Mouse (Mus musculus): ENCODE data around the gene N4bp1. TPM values are rescaled to one million over a fixed set of nuclear protein-coding genes. Genes with fewer than 3 reads are reported as not detected.
A peak's percentile ranks its signal among the peaks of the same experiment; 100 is the strongest.

The N4bp1 gene
- polyA plus RNA-seq, 1 experiment from 2014 or later, result 13.2 TPM

DNA sequence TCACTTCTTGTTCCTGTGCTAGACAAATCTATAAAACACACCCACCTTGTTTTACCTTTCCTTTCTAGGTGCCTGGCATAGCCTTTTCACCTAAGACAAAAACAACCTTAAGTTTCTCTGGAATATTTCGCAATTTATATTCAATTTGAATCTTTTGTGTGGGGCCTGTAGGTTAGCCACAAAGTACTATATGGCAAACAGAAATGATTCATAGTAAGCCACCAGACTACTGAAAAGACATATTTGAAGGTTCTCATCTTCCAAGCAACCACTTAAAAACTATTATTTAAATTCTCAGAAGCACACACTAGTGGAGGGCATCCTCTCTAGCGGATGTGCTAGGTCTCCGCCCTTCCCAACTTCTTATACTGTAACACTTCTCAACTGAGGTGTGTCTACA, 32.6 kb downstream of the N4bp1 start:
- H3K27me3 ChIP-seq, result no peaks in the 10 kb centered on the region
- peak overlapping the region; percentile 11; the same call in 1 of the 2 replicates for H3K27ac ChIP-seq (replicated peaks)
- ATAC-seq (ENCODE audit: low FRiP score, low read depth), result no peak
- no peak overlapping the region for H3K4me3 ChIP-seq
- WGBS, result 99% methylated on average over 3 of the region's 3 CpGs
- H3K9ac ChIP-seq (replicated peaks), result no peak overlapping the region
- no peaks in the 10 kb centered on the region for H3K9me3 ChIP-seq
- peaks cover 8% of the 10 kb centered on the region for H3K36me3 ChIP-seq
- no peak overlapping the region for H3K4me2 ChIP-seq (replicated peaks)
- peaks cover 29% of the 10 kb centered on the region for H3K4me1 ChIP-seq

DNA sequence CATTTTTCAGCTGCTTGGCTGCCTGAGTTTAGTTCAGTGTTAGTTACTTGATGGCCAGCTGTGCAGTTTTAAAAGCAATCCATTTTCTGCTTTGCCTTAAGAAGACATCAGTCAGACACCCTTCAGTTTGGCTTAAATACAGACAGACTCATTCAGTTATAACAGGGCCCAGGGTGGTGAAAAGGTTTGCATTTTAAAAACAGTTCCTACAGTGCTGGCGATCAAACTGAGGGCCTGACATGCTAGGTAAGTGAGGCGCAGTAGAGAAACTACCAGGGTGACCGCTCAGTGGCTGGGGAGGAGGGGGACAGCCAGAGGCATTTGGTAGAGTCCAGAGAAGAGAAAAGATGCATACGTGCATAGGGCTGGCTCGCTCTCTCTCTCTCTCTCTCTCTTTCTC, 36.2 kb downstream of the N4bp1 start:
- Histone ChIP-seq H3K9ac (replicated peaks) (no peak overlapping the region), H3K4me1 (peaks cover 14% of the 10 kb centered on the region), H3K27me3 (no peaks in the 10 kb centered on the region), H3K27ac (replicated peaks) (no peak overlapping the region), H3K4me3 (no peak overlapping the region), H3K9me3 (no peaks in the 10 kb centered on the region), H3K4me2 (replicated peaks) (no peak overlapping the region), H3K36me3 (peaks cover 40% of the 10 kb centered on the region)
- 89% methylated on average over 5 of the region's 5 CpGs for WGBS
- ATAC-seq (ENCODE audit: low FRiP score, low read depth), result no peak

DNA sequence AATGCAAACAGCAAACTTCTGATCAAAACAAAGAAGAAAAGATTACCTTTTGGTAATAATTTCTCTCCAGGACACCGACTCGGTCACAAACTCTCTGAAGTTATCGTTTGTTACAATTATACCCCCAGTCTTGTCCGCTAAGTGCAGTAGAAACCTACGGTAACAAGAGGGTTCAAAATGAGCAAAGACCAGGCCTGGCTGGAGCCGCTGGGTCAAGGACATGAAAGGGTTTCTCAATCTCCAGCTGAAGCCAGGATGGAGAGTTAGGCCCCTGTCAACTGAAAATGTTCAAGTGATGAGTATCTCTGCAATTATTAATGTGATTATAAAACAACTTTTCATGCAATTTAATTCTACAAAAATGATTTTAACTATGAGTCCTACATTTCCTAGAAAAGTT, 36.7 kb downstream of the N4bp1 start:
- Histone ChIP-seq H3K27ac (replicated peaks) (no peak overlapping the region), H3K9ac (replicated peaks) (no peak overlapping the region), H3K4me2 (replicated peaks) (no peak overlapping the region), H3K4me1 (peaks cover 14% of the 10 kb centered on the region), H3K9me3 (no peaks in the 10 kb centered on the region), H3K36me3 (peaks cover 44% of the 10 kb centered on the region), H3K4me3 (no peak overlapping the region), H3K27me3 (no peaks in the 10 kb centered on the region)
- WGBS, result 88% methylated on average over 6 of the region's 6 CpGs
- ATAC-seq (ENCODE audit: low FRiP score, low read depth), result no peak

DNA sequence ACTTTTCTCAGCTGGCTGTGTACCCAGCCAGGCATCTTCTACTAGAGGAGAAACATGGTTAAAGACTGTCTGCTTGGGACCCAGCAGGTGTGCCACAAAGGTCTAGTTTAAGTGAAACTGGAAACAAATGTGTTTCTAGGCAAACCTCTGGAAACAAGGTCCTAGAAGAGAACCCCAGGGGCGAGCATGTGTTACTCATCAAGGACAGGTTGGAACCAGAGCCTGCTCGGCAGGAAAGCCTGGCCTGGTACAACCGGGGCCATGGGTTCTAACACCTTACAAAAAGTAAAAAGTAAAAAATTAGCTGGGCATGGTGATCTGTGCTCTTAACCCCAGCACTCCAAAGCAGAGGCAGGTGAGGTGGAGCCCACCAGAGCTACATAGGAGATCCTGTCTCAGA, 38.0 kb downstream of the N4bp1 start:
- H3K4me1 ChIP-seq, result peaks cover 4% of the 10 kb centered on the region
- no peak overlapping the region for H3K4me3 ChIP-seq
- no peak overlapping the region for H3K4me2 ChIP-seq (replicated peaks)
- WGBS, result 94% methylated on average over 3 of the region's 3 CpGs
- no peaks in the 10 kb centered on the region for H3K27me3 ChIP-seq
- H3K36me3 ChIP-seq, result peaks cover 55% of the 10 kb centered on the region
- H3K9ac ChIP-seq (replicated peaks), result no peak overlapping the region
- H3K27ac ChIP-seq (replicated peaks), result no peak overlapping the region
- ATAC-seq (ENCODE audit: low FRiP score, low read depth), result no peak
- no peaks in the 10 kb centered on the region for H3K9me3 ChIP-seq

DNA sequence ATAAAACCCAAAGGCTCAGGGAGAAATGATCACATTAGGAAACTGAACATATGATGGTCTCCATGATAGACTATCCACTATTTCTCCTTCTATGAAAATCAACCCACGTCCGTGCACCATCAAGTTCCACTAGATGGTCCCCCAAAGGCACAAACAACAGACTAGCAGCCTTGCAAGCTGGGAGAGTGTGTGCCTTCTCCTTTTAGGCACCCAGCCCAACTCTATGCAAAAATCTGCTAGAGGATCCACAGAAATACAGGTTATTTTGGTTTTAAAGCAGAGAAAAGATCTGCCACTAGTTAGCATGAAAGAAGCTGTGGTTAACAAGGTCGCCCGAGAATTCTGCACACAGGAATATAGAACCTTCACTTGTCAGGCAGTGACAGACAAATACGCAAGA, 39.2 kb downstream of the N4bp1 start:
- no peak overlapping the region for H3K27ac ChIP-seq (replicated peaks)
- no peak overlapping the region for H3K4me2 ChIP-seq (replicated peaks)
- WGBS, result 91% methylated on average over 5 of the region's 5 CpGs

DNA sequence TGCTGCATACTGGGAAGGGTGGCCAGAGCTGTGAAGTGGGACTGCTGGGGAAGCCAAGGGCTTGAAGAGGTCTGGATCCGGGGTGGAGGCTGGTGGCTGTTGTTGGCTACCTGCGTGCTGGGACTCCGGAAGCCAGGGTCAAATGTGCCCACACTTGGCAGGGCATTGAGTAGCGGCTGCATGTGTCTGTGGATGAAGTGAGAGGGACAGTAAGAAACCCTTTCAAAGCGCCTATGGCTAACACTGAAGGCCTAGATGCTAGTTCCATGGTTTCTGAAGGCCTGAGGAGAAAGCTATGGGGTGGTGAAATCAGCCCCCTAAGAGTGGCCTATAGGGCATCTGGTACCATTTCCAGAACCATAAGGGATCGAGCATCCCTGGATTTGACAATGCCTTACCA, 40.2 kb downstream of the N4bp1 start:
- 96% methylated on average over 6 of the region's 6 CpGs for WGBS
- Histone ChIP-seq H3K36me3 (peaks cover 70% of the 10 kb centered on the region), H3K4me2 (replicated peaks) (no peak overlapping the region), H3K9ac (replicated peaks) (no peak overlapping the region), H3K9me3 (no peaks in the 10 kb centered on the region), H3K4me3 (no peak overlapping the region), H3K27ac (replicated peaks) (0 out of 2 replicates have a peak overlapping the region, but pooled peaks have one; percentile 6), H3K27me3 (no peaks in the 10 kb centered on the region), H3K4me1 (no peaks in the 10 kb centered on the region)
- no peak for ATAC-seq (ENCODE audit: low FRiP score, low read depth)

More for the DNA sequence above, 39.2 kb downstream of the N4bp1 start:
- ATAC-seq (ENCODE audit: low FRiP score, low read depth), result no peak
- Histone ChIP-seq H3K4me3 (no peak overlapping the region), H3K4me1 (no peaks in the 10 kb centered on the region), H3K9me3 (no peaks in the 10 kb centered on the region), H3K36me3 (peaks cover 67% of the 10 kb centered on the region), H3K9ac (replicated peaks) (no peak overlapping the region), H3K27me3 (no peaks in the 10 kb centered on the region)

DNA sequence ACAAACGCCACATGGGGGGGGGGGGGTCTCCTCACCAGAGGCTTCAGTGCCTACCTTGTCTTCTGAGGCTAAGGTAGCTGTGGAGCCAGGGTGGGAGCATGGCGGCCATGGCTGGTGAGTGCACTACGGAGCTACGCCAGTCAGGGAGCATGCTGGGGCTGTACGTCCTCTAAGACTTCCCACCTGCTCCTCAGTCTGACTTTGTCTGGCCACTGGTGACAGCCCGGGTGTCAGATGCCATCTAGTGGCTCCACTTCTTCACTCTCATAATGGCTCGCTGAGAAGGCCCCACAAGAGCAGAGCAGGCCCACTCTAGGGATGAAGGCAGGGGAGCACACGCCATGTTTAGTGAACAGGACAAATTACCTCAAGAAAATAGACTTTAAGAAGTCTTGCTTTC, 41.2 kb downstream of the N4bp1 start:
- peak; percentile 56 for ATAC-seq (ENCODE audit: low FRiP score, low read depth)
- Histone ChIP-seq H3K9me3 (no peaks in the 10 kb centered on the region), H3K4me1 (no peaks in the 10 kb centered on the region), H3K9ac (replicated peaks) (no peak overlapping the region), H3K4me2 (replicated peaks) (no peak overlapping the region), H3K27ac (replicated peaks) (no peak overlapping the region), H3K4me3 (no peak overlapping the region), H3K36me3 (peaks cover 76% of the 10 kb centered on the region), H3K27me3 (no peaks in the 10 kb centered on the region)
- WGBS, result 64% methylated on average over 8 of the region's 8 CpGs

DNA sequence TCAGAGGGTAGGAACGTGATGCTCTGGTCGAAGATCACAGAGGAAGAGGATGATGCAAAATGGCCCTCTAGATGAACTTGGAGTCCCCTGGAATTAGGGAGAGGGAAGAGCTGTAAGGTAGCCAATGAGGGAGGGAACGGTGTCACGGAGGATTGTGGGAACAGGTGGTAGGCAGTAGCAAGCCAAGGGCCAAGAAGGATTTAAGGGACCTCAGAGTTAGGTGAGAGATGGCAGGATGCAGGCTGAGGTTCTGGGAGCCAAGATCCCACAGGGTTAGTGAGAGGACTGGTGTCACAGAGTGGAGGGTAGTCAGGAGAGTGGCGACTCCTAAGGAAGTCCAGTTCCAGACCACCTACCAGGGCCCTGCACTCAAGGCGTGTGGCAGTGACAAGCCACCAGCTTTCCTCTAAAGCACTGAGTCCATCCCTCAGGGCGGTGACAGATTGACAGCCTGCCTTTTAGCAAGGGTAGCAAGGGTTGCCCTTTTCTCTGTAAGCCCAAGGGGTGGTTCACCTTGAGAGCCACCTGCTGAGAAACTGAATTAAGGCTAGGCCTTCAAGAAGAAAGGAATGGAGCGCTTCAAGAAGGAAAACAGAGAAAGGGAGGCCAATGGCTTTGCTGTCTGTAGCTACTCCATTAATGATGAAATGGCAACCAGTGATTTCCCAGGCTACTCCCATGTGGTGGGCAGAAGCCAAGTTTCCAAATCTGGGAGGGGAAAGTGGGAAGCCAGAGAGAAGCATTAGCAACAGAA, 43.3 kb downstream of the N4bp1 start:
- Histone ChIP-seq H3K36me3 (peaks cover 66% of the 10 kb centered on the region), H3K27me3 (no peaks in the 10 kb centered on the region), H3K9ac (replicated peaks) (no peak overlapping the region), H3K4me2 (replicated peaks) (no peak overlapping the region), H3K4me1 (no peaks in the 10 kb centered on the region), H3K9me3 (no peaks in the 10 kb centered on the region), H3K4me3 (no peak overlapping the region), H3K27ac (replicated peaks) (no peak overlapping the region)
- 88% methylated on average over 8 of the region's 8 CpGs for WGBS
- no peak for ATAC-seq (ENCODE audit: low FRiP score, low read depth)

DNA sequence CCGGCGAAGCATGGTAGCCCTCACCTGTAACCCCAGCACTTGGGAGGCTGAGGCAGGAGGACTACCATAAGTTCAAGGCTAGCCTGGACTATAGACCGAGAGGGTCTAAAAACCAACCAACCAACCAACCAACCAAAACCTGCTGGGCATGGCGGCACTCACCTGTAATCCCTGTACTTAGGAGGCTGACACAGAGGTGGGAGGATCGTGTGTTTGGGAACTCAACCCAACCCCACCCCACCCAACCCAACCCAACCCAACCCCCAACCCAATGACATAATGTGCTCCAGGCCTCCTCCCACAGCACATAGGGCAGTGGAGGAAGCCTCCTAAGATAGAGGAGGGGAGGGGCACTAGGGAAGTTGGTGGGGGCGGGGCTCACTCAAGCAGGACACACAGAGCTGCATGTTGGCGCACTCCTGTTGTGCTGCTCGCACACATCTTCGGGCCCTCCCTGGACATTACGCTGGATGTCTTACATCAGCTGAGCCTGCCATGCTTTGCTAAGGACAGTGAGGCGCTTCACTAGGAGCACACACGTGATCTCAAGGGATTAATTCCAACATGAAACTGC, 44.9 kb downstream of the N4bp1 start:
- Histone ChIP-seq H3K4me1 (no peaks in the 10 kb centered on the region), H3K36me3 (peaks cover 52% of the 10 kb centered on the region), H3K4me2 (replicated peaks) (no peak overlapping the region), H3K9ac (replicated peaks) (no peak overlapping the region), H3K9me3 (no peaks in the 10 kb centered on the region), H3K27ac (replicated peaks) (no peak overlapping the region), H3K4me3 (no peak overlapping the region), H3K27me3 (no peaks in the 10 kb centered on the region)
- no peak for ATAC-seq (ENCODE audit: low FRiP score, low read depth)
- 95% methylated on average over 12 of the region's 12 CpGs for WGBS

DNA sequence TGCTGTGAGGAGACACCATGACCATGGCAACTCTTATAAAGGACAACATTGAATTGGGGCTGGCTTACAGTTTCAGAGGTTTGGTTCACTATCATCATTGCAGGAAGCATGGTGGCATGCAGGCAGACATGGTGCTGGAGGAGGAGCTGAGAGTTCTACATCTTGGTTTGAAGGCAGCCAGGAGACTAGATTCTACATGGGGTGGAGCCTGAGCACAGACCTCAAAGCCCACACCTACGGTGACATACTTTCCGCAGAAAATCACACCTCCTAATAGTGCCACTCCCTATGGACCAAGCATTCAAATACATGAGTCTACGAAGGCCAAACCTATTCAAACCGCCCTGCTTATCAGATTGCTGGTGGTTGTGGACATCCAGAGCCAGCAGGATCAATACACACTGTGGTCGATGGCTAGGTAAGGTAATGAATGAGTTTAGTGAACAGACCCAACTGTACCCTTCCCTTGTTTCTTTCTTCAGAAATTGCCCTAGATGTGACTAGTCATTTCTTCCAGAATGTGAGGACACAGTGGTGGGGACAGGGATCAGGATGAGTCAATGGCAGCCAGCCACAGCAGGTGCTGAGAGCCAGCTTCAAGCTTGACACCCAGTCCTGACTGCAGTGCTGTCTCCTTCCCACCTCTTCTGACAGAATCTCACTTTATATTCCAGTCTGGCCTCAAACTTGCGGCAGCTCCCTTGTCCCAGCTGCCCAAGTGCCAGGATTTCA, 46.2 kb downstream of the N4bp1 start:
- Histone ChIP-seq H3K4me2 (replicated peaks) (no peak overlapping the region), H3K27me3 (no peaks in the 10 kb centered on the region), H3K9me3 (no peaks in the 10 kb centered on the region), H3K9ac (replicated peaks) (no peak overlapping the region), H3K27ac (replicated peaks) (no peak overlapping the region), H3K36me3 (peaks cover 41% of the 10 kb centered on the region), H3K4me1 (no peaks in the 10 kb centered on the region), H3K4me3 (no peak overlapping the region)
- 95% methylated on average over 6 of the region's 6 CpGs for WGBS
- no peak for ATAC-seq (ENCODE audit: low FRiP score, low read depth)

DNA sequence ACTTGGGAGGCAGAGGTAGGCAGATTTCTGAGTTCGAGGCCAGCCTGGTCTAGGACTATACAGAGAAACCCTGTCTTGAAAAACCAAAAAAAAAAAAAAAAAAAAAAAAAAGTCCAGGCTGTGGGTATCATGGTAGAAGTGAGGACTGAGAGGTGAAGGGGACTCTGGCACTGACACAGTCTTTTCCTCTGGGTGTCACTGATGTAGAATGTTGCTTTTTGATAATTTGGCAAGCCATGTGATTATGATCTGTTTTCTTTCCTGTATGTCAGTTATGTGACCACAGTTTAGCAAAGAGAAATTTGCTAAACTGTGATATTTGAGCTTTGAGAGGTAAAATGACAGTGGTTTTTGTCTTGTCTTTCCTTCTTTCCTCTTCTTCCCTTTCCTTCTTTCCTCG, 47.8 kb downstream of the N4bp1 start:
- H3K27me3 ChIP-seq, result no peaks in the 10 kb centered on the region
- H3K27ac ChIP-seq (replicated peaks), result no peak overlapping the region
- no peak overlapping the region for H3K9ac ChIP-seq (replicated peaks)
- WGBS, result 73% methylated on average over 2 of the region's 2 CpGs
- H3K9me3 ChIP-seq, result no peaks in the 10 kb centered on the region
- peaks cover 27% of the 10 kb centered on the region for H3K36me3 ChIP-seq
- no peaks in the 10 kb centered on the region for H3K4me1 ChIP-seq
- ATAC-seq (ENCODE audit: low FRiP score, low read depth), result no peak
- H3K4me3 ChIP-seq, result no peak overlapping the region
- H3K4me2 ChIP-seq (replicated peaks), result no peak overlapping the region

DNA sequence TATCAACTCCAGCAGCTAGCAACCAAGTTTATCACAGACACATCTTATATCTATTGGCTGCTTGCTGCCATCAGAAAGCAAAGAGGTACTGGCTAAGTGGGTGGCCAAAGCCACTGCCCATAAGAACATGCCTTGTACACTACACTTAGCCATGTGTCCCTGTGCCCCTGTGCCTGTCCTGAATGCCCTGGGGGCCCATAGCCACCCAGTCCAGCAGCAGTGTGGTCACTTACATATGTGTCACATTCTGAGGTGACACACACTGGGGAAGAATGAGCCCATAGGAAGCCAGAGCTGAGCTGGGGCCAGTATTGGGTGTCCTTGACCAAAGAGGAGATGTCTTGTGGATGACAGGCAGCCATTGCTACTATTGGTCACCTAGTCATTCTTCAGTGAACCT, 49.2 kb downstream of the N4bp1 start:
- ATAC-seq (ENCODE audit: low FRiP score, low read depth), result no peak
- Histone ChIP-seq H3K27me3 (no peaks in the 10 kb centered on the region), H3K36me3 (peaks cover 14% of the 10 kb centered on the region; the same call in 1 of the 2 replicates)

More for the DNA sequence above, 49.2 kb downstream of the N4bp1 start:
- Histone ChIP-seq H3K4me1 (no peaks in the 10 kb centered on the region), H3K4me3 (no peak overlapping the region), H3K4me2 (replicated peaks) (no peak overlapping the region), H3K9me3 (no peaks in the 10 kb centered on the region), H3K9ac (replicated peaks) (no peak overlapping the region), H3K27ac (replicated peaks) (no peak overlapping the region)

All from midbrain, embryonic 12.5 days (tissue).